Mouse (Mus musculus) gastrocnemius, adult 2 months (tissue): Measurements from ENCODE around the gene Ddt. TPM values are rescaled to one million over a fixed set of nuclear protein-coding genes. Genes with fewer than 3 reads are reported as not detected.

ENCODE experiments used
- DNase-seq: peaks from one replicate; pipeline ENCODE4 v3.0.0; 2022
- H3K27ac ChIP-seq: fragments of 200-600 bp; 2 replicates; pipeline ENCODE4 v1.8.1; 2022; ENCODE audit warnings: mild to moderate bottlenecking
- H3K4me3 ChIP-seq: fragments of 200-600 bp; 2 replicates; pipeline ENCODE4 v1.8.1; 2022; ENCODE audit warnings: mild to moderate bottlenecking, moderate library complexity
- CTCF ChIP-seq: fragments of 200-600 bp; IDR thresholded peaks from 2 replicates; pipeline ENCODE4 v1.8.1; 2022; ENCODE audit warnings: antibody characterized with exemption, mild to moderate bottlenecking, moderate library complexity
- intact Hi-C: fragments of 180-260 bp; cut with DNase I; formaldehyde crosslinking; loops from one replicate; pipeline ENCODE4 v1.15.1; 2025
- long read RNA-seq, 2 experiments: library from polyadenylated mRNA; stranded (forward); transcript quantifications; one replicate each; pipeline ENCODE4 v2.0.0; 2021
- total RNA-seq, 2 experiments: library from RNA; stranded (reverse); gene quantifications; 2 replicates each; pipeline ENCODE4 v1.2.3; 2021

The Ddt gene
- 10 to 100 TPM; 32.5 to 55.0 TPM for total RNA-seq
- long read RNA-seq, experiment 1, transcript Ddt-201 (3 exons, 649 nt), result major isoform, 28 of 30 reads
- long read RNA-seq, experiment 1, partial matches to known transcripts, result 0 of 30 reads
- long read RNA-seq, experiment 1, other reads (novel, unspliced or antisense), result 2 of 30 reads
- long read RNA-seq, experiment 2, transcript Ddt-201 (3 exons, 649 nt), result major isoform, 42 of 44 reads
- long read RNA-seq, experiment 2, partial matches to known transcripts, result 0 of 44 reads
- long read RNA-seq, experiment 2, other reads (novel, unspliced or antisense), result 2 of 44 reads

DNA sequence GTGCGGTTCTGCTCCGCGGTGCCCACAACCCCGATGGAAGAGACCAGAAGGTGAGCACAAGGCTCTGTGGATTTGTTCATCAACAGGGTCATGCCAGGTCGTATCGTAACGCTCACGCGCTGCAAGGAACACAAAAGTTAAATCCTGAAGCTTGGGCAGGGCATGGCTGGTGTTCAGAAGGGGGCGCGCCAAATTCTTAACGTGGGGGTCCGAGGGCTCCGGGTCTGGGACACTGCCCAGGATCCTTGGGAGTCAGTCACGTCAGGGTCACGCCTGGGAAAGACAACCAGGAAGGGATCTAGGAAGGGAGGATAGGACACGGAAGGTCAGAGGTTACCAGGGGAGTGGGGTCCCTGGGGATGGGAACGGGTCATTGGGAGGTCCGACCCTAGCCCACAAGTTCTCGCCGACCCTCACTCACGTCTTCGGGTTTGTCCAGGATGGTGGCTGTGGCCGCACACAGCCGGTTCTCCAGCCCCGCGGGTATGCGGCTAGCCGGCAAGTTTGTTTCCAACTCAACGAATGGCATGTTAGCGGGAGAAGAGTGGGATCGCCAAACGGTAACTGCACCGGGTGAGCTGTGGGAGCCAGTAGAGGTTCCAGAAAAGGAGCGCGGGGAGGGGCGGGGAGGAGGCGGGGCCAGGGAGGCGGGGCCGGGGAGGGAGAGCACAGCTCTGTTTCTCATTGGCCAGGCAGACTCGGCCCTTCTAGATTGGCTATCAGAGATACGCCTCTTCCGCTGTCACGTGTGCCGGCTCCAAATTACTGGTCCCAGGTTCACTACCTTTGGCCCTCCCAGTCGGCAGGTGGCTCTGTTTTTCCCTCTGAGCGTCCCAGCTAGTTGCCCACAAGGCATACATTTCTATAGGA is at the start of gene Ddt:
Gene Ddt, minus strand, starts transcription at position 620 of the 870 bp plus-strand sequence.
- peak; percentile 93 for DNase-seq
- H3K4me3 ChIP-seq, result peak within 1 kb of the TSS; percentile 90
- TF ChIP-seq CTCF, result peak; percentile 50
- intact Hi-C loops, result loop anchor here (2.0 kb wide), 1 partner anchor 60 kb away; no protein-coding TSS in a partner anchor
- peak within 1 kb of the TSS; percentile 92 for H3K27ac ChIP-seq

DNA sequence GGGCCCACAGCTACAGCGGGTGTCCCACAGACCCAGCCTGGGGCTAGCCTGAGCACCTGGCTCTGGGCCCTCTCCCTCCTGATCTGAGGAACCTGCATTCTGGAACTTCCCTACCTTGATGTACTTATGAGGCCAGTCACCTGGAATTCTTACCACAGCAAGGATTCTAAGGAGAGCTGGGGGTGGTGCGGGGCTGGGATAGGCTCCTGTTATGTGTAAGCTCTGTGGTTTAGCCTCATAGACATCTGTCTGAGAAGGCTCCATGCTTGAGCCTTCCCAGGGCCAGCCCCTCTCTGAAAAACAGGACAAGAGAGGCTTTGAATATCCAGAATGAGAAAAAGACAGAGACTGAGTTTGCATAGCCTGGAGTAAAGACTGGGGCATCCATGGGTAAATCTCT is 49.2 kb upstream of the Ddt start, which contains the start of gene Gstt4:
Gene Gstt4, minus strand, starts transcription at position 101 of the 400 bp plus-strand sequence.
- no peak for TF ChIP-seq CTCF
- intact Hi-C loops, result no loop called here
- no peak within 1 kb of the TSS for H3K27ac ChIP-seq
- H3K4me3 ChIP-seq, result no peak within 1 kb of the TSS
- DNase-seq, result no peak

DNA sequence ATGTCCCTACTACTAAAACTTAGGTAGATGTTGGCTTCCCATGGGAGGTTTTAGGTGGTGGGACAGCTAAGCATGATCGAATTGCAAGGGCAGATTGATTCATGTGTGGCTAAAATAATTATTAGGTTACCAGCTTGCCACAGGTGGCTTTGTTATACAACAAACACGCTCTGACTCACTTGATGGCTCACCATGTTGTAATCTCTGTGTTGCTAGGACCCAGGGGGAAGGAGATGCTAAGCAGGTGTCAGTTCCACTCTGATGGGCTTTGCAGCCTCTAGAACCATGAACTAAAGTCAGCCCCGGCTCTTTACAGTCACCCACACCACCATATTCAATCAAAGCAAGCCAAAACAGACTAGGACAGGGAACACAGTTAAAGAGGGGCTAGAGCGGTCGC is 46.7 kb upstream of the Ddt start:
- TF ChIP-seq CTCF, result no peak
- intact Hi-C loops, result no loop called here
- Histone ChIP-seq H3K27ac (no peak overlapping the region), H3K4me3 (no peak overlapping the region)
- no peak for DNase-seq

DNA sequence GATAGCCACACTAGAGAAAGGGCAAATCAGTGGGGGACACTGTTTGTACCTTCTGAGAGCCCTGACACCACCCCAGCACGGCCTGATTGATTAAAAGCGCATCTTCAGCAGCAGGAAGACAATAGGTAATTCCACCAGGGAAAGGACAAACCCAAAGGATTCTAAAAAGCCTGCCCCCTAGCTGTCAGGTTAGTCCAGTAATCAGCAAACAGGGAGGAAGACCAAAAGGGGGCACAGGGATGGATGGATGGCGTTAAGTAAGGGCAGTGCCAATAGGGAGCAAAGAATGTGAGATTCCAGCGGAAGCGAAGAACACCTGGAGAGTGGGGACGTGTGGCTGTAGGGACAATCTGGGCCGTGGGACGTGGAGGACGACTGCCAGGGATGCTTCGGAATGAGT is 45.4 kb upstream of the Ddt start:
- no peak; the same call in 1 of the 2 replicates for TF ChIP-seq CTCF
- no peak overlapping the region for H3K4me3 ChIP-seq
- DNase-seq, result no peak
- no peak overlapping the region for H3K27ac ChIP-seq
- intact Hi-C loops, result no loop called here

- intact Hi-C loops, result no loop called here
- DNase-seq, result no peak
- H3K4me3 ChIP-seq, result no peak overlapping the region
- no peak overlapping the region for H3K27ac ChIP-seq
- no peak for TF ChIP-seq CTCF
These were observed 31.0 kb upstream of the Ddt start for GRCm38 (mm10) chr10:75804217-75804616.

DNA sequence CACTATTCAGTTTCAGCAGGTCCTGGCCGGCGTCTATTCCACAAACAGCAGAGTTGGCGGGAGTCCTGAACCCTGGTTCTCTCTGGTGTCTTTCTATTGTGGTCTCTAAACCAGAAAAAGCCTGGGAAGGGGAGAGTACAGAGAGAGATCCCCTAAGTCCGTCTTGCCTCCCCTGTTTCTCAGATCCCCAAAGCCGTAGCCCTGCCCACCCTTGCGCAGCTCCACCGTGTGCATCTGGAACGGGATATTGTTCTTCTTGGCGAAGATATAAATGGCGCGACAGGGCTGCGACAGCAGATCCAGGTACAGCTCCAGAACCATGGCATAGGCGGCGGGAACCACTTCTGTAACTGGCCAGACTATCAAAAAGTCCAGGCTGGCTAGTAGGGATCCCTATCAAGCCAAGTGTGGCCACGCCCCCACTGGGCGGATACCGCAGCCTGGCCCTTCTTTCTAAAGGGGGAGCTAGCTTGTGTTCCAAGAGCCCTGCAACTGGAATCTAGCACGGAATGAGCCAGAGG is 25.0 kb upstream of the Ddt start, which contains the start of gene Gstt1:
Gene Gstt1, minus strand, starts transcription at position 409 of the 521 bp plus-strand sequence.
- Histone ChIP-seq H3K27ac (peak within 1 kb of the TSS; percentile 79), H3K4me3 (peak within 1 kb of the TSS; percentile 75)
- intact Hi-C loops, result no loop called here
- DNase-seq, result peak; percentile 82
- TF ChIP-seq CTCF, result no peak

DNA sequence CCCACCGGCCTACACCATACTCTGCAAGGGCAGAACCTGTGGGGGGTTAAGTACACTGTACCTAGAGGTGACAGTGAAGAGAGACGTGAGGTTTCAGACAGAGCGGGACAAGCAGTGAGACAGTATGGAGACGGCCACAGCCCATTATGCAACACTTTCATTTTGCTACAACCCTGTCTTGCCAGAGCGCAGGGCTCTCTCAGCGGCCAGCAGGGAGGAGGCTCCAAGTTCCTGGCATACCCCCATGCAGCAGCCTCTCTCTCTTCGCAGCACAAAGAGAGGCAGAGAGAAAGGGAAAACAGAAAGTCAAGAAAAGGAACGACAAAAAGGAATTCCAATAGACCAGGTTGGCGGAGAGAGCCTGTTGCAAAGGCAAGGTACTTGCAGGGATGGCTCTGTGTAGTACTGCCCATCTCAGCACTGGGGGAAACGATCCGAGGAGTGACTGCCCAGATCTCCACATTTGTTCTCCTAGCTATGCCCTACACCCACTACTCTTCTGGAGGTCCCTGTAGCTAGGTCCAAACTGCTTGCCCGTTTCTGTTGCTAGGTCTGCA is 24.5 kb upstream of the Ddt start:
- peak; percentile 78 for DNase-seq
- H3K27ac ChIP-seq, result peak overlapping the region; percentile 79
- H3K4me3 ChIP-seq, result peak overlapping the region; percentile 75
- TF ChIP-seq CTCF, result no peak
- intact Hi-C loops, result no loop called here

DNA sequence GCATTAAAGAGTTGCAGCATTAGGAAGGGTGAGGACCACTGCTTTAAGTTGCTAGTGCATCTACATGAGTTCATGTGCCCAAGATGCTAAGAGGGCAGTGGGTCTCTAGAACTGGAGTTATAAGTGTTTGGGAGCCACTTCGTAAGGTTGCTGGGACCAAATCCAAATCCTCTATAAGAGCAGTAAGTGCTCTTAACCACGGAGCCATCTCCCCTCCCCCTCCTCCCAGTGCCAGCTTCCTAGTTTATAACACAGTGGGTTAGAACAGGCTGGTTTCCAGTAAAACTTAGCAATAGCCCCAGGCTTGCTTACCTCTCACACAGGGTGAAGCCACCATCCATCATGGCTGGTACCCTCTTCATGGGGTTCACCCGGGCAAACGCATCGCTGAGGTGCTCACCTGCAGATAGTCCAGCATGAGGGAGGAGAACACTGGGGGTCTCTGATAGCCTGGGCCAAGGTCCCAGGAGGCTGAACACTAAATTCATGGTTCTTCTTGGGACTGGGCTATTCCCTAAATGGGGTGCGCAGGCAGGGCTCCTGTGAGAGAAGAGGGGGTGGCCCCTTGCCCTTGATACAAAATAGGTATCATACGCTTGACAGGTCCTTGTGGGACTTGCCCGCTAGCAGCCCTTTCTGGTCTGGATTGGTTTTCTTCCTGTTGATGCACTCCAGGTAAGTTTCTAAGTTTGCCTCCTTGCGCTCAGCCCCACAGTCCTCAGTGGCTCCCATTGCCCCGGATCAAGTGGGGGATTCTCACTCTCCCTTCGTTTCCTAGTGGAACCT is 23.7 kb upstream of the Ddt start:
- intact Hi-C loops, result no loop called here
- DNase-seq, result no peak
- peak overlapping the region; percentile 75 for H3K4me3 ChIP-seq
- peak overlapping the region; percentile 79 for H3K27ac ChIP-seq
- TF ChIP-seq CTCF, result no peak

GRCm38 (mm10) chr10:75794880-75795279 is 21.7 kb upstream of the Ddt start:
- intact Hi-C loops, result no loop called here
- Histone ChIP-seq H3K4me3 (peak overlapping the region; percentile 29), H3K27ac (no peak overlapping the region)
- TF ChIP-seq CTCF, result no peak
- peak; percentile 21 for DNase-seq

GRCm38 (mm10) chr10:75790773-75791172 is 17.6 kb upstream of the Ddt start:
- Histone ChIP-seq H3K27ac (no peak overlapping the region), H3K4me3 (no peak overlapping the region)
- intact Hi-C loops, result no loop called here
- TF ChIP-seq CTCF, result no peak
- DNase-seq, result no peak

DNA sequence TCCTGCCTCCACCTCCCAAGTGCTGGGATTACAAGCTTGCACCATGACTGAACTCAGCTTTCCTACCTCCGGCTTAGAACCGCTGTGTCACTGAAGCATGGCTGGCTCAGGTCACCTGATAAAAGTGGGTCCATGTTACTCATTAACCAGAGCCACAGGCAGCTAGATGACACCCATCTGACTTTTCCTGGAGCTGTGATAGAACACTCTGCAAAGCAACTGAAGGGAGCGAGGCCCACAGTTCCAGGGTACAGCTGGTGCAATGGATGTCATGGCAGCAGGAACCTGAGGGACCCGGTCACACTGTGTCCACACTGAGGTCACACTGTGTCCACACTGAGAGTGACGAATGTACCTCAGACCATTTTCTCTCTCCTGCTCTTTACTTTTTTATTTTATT is 16.6 kb upstream of the Ddt start:
- no peak for TF ChIP-seq CTCF
- H3K4me3 ChIP-seq, result no peak overlapping the region
- intact Hi-C loops, result no loop called here

DNA sequence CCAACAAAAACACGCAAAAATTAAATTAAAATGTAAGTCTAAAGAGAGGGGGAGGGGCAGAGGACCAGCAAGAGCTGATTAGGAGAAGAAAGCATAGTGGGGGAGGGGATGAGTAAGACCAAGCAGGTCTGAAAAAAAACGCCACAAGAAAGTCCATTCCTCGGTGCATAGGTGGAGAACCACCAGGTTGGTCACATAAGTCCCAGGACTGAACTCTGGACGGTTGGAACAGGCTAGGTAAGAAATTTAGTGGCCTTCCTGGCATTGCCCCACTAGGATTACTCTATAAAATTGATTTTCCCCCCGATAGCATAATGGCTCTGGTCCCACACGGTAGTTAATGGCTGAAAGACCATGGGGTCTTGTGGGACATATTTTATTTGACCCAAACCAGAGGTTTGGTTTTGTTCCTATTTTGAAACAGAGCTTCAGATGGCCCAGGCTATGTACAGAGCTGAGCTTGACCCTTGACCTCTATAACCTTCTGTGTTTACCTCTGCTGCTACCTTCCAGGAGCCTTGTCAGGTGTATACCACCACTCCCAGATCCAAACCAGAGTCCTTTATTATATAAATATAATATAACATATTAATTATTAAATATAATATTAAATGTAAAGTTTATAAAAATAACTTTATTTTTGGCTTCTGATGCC is 16.0 kb upstream of the Ddt start:
- no peak for DNase-seq
- Histone ChIP-seq H3K4me3 (no peak overlapping the region), H3K27ac (no peak overlapping the region)
- TF ChIP-seq CTCF, result no peak
- intact Hi-C loops, result no loop called here

More for the DNA sequence above, 16.6 kb upstream of the Ddt start:
- no peak for DNase-seq
- H3K27ac ChIP-seq, result no peak overlapping the region
